Mouse (Mus musculus) lung, adult 18-20 months (tissue): ENCODE measurements around the gene Tm4sf20.

Experiments
- DNase-seq, 2 experiments: peaks; one replicate each; pipeline ENCODE4 v3.0.0; 2022; ENCODE audit warnings: mixed read lengths in 2 of 2

Gene Tm4sf20

GRCm38 (mm10) chr1:82773208-82773607 lies 4.9 kb upstream of the Tm4sf20 start:
- no peak for DNase-seq

GRCm38 (mm10) chr1:82772428-82772827 lies 4.2 kb upstream of the Tm4sf20 start:
- DNase-seq = no peak

GRCm38 (mm10) chr1:82771022-82771586 lies 2.8 kb upstream of the Tm4sf20 start, which contains the start of gene Gm47791:
Gene Gm47791 (minus strand): TSS chr1:82771243.
- DNase-seq = no peak

- no peak for DNase-seq
Observed at GRCm38 (mm10) chr1:82766641-82767040, 1.6 kb downstream of the Tm4sf20 start.

- DNase-seq = no peak
Observed at GRCm38 (mm10) chr1:82766227-82766626, 2.0 kb downstream of the Tm4sf20 start.

GRCm38 (mm10) chr1:82762274-82762673 lies 6.0 kb downstream of the Tm4sf20 start:
- DNase-seq = no peak

GRCm38 (mm10) chr1:82761454-82762169 lies 6.6 kb downstream of the Tm4sf20 start:
- no peak for DNase-seq

GRCm38 (mm10) chr1:82759520-82759919 lies 8.7 kb downstream of the Tm4sf20 start:
- DNase-seq = no peak

GRCm38 (mm10) chr1:82747714-82748452 lies 20.4 kb downstream of the Tm4sf20 start:
- no peak for DNase-seq

- DNase-seq = no peak
Observed at GRCm38 (mm10) chr1:82746408-82746807, 21.9 kb downstream of the Tm4sf20 start.

- no peak for DNase-seq
Observed at GRCm38 (mm10) chr1:82743962-82744361, 24.3 kb downstream of the Tm4sf20 start.

- DNase-seq = no peak
Observed at GRCm38 (mm10) chr1:82741539-82741938, 26.7 kb downstream of the Tm4sf20 start.

- DNase-seq = no peak
Observed at GRCm38 (mm10) chr1:82738066-82738465, 30.2 kb downstream of the Tm4sf20 start.

GRCm38 (mm10) chr1:82733357-82733756 lies 34.9 kb downstream of the Tm4sf20 start:
- DNase-seq = no peak

GRCm38 (mm10) chr1:82726482-82726881 lies 41.8 kb downstream of the Tm4sf20 start:
- no peak for DNase-seq

- DNase-seq = no peak
Observed at GRCm38 (mm10) chr1:82725875-82726185, 42.4 kb downstream of the Tm4sf20 start.

GRCm38 (mm10) chr1:82725026-82725874 lies 43.0 kb downstream of the Tm4sf20 start:
- DNase-seq = peak in 1 of 2 experiments; percentile 85

GRCm38 (mm10) chr1:82724339-82725025 lies 43.8 kb downstream of the Tm4sf20 start, which contains the start of gene Mff:
Gene Mff (plus strand): TSS chr1:82724890.
- DNase-seq = peak; percentile 95

- peak; percentile 66 to 67 for DNase-seq
Observed at GRCm38 (mm10) chr1:82717816-82718512, 50.3 kb downstream of the Tm4sf20 start.
